Mouse (Mus musculus) heart, adult 2 months (tissue): ENCODE data around the gene Dctpp1.

Experiments used
- CTCF ChIP-seq: fragments of 200-600 bp; IDR thresholded peaks from 2 replicates; pipeline ENCODE4 v1.8.1; 2022; ENCODE audit warnings: antibody characterized with exemption, mild to moderate bottlenecking, moderate library complexity
- EP300 ChIP-seq: fragments of 200-500 bp; IDR thresholded peaks from 2 replicates; pipeline ENCODE4 v1.6.1; 2011; ENCODE audit warnings: low read depth, low read length, control low read depth; ENCODE audit not compliant: insufficient read depth
- POLR2A ChIP-seq: fragments of 200-500 bp; IDR thresholded peaks from 2 replicates; pipeline ENCODE4 v1.6.1; 2011; ENCODE audit warnings: mild to moderate bottlenecking, low read depth, low read length, control low read depth; ENCODE audit not compliant: insufficient read depth

DNA sequence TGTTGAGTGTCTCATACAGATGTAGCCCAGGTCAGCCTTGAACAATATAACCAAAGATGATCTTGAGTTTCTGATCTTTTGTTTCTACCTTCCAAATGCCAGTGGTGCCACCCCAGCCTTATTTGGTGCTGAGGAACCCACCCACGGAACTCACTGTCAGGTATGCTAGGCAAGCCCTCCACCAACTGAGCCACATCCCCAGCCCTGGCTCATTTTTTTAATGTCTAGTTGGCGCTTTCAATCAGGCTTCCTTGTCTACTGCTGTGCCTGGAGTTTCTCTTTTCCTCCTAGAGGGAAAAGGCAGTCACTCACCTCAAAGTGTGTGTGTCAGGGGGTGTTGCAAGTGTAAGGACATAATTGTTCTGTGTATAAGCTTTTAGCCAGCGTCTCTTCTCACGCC, 10.6 kb upstream of the Dctpp1 start:
- TF ChIP-seq EP300 = no peak
- no peak for TF ChIP-seq POLR2A
- no peak for TF ChIP-seq CTCF
